Mouse (Mus musculus): ENCODE measurements around the gene Ift20.

GRCm38 (mm10) chr11:78560447-78560846, 24.3 kb downstream of the Ift20 start:
- TF ChIP-seq CTCF (IDR thresholded peaks at IDR 0.05; ENCODE audit: borderline replicate concordance, control insufficient read depth, extremely low read depth, insufficient read depth, low read length, poor library complexity): no peak
- no peak for TF ChIP-seq POLR2A (IDR thresholded peaks at IDR 0.05; ENCODE audit: control insufficient read depth, extremely low read depth, insufficient read depth, low read length, poor library complexity)

Measured in thymus, adult 2 months (tissue).